Mouse (Mus musculus) brain, embryonic 14.5 days (tissue): ENCODE data around the gene Tbc1d22b. TPM values are rescaled to one million over a fixed set of nuclear protein-coding genes. Genes with fewer than 3 reads are reported as not detected.

Experiments used
- DNase-seq: peaks from one replicate; pipeline ENCODE4 v3.0.0-alpha.2; 2011; ENCODE audit warnings: low read depth
- CTCF ChIP-seq: fragments of 200-500 bp; IDR thresholded peaks from 2 replicates; pipeline ENCODE4 v1.5.1; 2012; ENCODE audit warnings: inconsistent platforms, mild to moderate bottlenecking, moderate library complexity, borderline replicate concordance; ENCODE audit not compliant: insufficient read depth, insufficient read length; ENCODE audit errors: extremely low read depth
- POLR2A ChIP-seq: fragments of 200-500 bp; IDR thresholded peaks from 2 replicates; pipeline ENCODE4 v1.6.1; 2012; ENCODE audit warnings: mild to moderate bottlenecking, inconsistent platforms, borderline replicate concordance; ENCODE audit not compliant: poor library complexity, insufficient read depth, insufficient read length, severe bottlenecking; ENCODE audit errors: extremely low read depth
- polyA plus RNA-seq: library from polyadenylated mRNA; depleted of rRNA; stranded (reverse); fragments of >200 nt; gene quantifications from 2 replicates; pipeline ENCODE4 v1.2.3, GENCODE M21; 2012

Tbc1d22b gene
- polyA plus RNA-seq, 1 experiment = 40.6 TPM

- peak; percentile 3 for DNase-seq
- TF ChIP-seq CTCF = no peak
- TF ChIP-seq POLR2A = no peak
These were observed 591 bp upstream of the Tbc1d22b start for GRCm38 (mm10) chr17:29548994-29549393.

DNA sequence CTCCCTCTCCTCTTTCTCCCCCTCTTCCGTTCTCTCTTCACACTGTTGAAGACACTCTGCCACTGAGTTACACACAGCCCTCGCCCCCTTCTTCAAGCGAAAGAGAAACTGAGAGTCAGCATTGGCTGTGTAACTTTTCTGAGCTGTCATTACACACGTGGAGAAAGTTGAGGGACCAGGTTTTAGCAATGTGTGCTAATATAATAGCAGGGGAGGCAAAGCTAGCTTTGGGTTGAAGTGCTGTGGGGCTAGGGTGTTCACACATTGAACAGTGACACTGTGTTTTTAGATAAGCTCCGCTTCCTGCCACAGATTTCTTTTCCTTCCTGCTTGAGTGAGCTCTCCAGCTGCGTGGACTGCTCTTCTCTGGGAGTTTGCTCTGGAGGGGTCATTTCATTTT is 1.4 kb downstream of the Tbc1d22b start:
- no peak for TF ChIP-seq POLR2A
- DNase-seq = no peak

GRCm38 (mm10) chr17:29552162-29552732 is 2.7 kb downstream of the Tbc1d22b start, which contains the start of gene Tmem217:
Tmem217 (minus strand) TSS chr17:29552385.
- no peak for DNase-seq
- TF ChIP-seq CTCF (no peak), POLR2A (no peak)

- DNase-seq = no peak
- TF ChIP-seq CTCF (no peak), POLR2A (no peak)
These were observed 4.6 kb downstream of the Tbc1d22b start for GRCm38 (mm10) chr17:29554176-29554575.

DNA sequence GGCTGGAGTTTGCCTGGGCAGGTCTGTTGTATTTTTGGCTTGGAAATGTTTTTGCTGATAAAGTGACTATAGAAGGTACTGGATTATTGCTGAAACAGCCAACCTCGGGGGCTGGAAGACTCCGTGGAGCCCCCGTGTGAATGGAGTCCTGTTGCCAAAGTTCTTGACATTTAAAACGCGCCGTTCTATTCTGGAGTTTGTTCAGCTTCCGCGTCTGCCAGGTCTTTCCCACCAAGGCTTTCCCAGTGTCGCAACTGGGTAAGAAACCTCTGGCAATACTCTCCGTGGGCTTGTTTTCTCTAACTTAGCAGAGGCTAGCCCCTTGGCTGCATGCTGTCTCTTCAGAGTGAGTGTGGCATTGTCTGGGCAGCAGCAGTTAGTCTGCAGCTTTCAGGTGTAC is 6.9 kb downstream of the Tbc1d22b start:
- no peak for TF ChIP-seq POLR2A
- TF ChIP-seq CTCF = no peak
- no peak for DNase-seq

GRCm38 (mm10) chr17:29556893-29557292 is 7.3 kb downstream of the Tbc1d22b start:
- no peak for DNase-seq

GRCm38 (mm10) chr17:29558476-29558875 is 8.9 kb downstream of the Tbc1d22b start:
- DNase-seq = no peak
- TF ChIP-seq POLR2A = no peak

More at GRCm38 (mm10) chr17:29556893-29557292, 7.3 kb downstream of the Tbc1d22b start:
- TF ChIP-seq CTCF = no peak
- no peak for TF ChIP-seq POLR2A

DNA sequence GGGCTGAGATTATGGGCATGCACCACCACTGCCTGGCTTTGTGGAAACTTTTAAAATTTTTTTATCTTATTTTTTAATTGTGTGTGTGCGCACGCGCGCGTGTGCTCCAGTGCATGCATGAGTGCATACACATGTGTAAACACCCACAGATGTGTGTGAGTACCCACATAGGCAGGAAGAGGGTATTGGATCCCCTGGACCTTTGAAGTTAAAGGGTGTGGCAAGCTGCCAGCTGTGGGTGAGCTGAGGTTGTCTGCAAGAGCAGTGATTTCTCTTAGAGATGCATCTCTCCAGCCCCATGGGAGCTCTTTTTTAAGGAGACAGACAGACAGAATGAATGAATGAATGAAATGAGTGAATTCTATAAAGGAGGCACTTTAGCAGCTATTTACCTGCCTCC is 15.9 kb downstream of the Tbc1d22b start:
- TF ChIP-seq POLR2A (no peak), CTCF (no peak)

GRCm38 (mm10) chr17:29568435-29568834 is 18.9 kb downstream of the Tbc1d22b start:
- no peak for TF ChIP-seq CTCF
- no peak for TF ChIP-seq POLR2A
- DNase-seq = no peak

More for the DNA sequence above, 15.9 kb downstream of the Tbc1d22b start:
- no peak for DNase-seq

- TF ChIP-seq CTCF (no peak), POLR2A (no peak)
- DNase-seq = no peak
These were observed 20.2 kb downstream of the Tbc1d22b start for GRCm38 (mm10) chr17:29569831-29570230.

GRCm38 (mm10) chr17:29579579-29580126 is 30.1 kb downstream of the Tbc1d22b start:
- TF ChIP-seq CTCF (no peak), POLR2A (no peak)
- DNase-seq = no peak

- TF ChIP-seq POLR2A (no peak), CTCF (no peak)
- no peak for DNase-seq
These were observed 34.0 kb downstream of the Tbc1d22b start for GRCm38 (mm10) chr17:29583569-29583968.

DNA sequence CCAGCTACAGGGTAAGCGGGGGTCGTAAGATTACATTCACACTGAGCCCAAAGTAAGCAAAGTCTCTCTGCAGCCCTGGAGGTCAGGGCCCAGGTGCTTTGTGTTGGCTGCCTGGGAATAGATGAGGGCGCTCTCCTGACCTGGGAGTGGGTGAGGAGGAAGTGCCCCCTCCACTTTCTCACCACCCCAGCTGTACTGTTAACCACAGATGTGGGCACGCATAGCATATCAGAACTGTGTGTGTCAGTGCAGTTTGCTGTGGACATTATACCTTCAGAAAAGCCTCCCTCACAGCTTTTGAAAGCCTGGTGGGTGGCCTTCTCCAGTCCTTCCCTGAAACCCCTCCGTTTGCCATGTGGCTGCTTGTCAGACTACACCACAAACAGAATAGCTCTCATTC is 34.7 kb downstream of the Tbc1d22b start:
- no peak for DNase-seq
- TF ChIP-seq CTCF = no peak

GRCm38 (mm10) chr17:29584737-29585136 is 35.2 kb downstream of the Tbc1d22b start:
- no peak for TF ChIP-seq CTCF
- TF ChIP-seq POLR2A = no peak
- DNase-seq = peak; percentile 68
